Mouse (Mus musculus): ENCODE measurements at regions not wholly inside any gene's neighbourhood (a gene's known extent, or its start where the extent isn't known, plus 50 kb on each side); places are given as distances from the start of the nearest gene placed in this dataset.
"Not testable (repeated sequence)": the region's sequence is repeated elsewhere in the genome, so short reads cannot be mapped to it uniquely, and the experiment has no call there.

DNA sequence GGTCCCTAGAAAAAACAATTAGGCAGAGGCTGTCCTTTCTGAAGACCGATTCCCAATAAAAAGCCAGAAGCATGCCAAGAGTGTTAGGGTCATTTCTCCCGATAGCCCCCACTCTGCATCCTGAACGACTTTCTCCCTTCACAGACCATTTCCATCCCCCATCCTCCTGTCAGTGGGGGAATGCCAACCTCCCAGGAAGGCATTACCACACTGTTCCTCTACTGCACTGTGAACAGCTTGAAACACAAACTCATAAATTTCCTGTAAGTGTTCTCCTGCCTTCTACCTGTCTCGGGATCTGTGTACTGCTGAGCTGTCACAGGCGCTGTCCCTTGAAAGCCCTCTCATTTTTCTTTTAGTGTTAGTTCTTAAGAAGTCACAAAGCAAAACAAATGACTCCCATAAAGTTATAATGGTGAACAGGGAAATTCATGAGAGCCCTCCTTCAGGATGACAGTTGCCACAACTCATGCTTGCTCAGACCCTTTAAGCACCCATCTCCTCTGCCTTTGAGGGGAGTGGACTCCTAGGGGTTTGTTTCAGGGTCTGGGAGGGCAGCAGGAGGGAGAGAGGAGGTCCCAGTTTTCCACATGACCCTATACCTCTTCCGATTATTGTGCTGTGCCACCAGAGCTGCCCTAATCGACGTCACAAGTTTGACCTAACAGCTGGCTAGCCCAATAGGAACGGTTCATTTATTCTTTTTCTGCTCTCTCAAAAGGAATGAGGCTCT is 139.9 kb downstream of the Rchy1 start:
- no peak for DNase-seq

DNA sequence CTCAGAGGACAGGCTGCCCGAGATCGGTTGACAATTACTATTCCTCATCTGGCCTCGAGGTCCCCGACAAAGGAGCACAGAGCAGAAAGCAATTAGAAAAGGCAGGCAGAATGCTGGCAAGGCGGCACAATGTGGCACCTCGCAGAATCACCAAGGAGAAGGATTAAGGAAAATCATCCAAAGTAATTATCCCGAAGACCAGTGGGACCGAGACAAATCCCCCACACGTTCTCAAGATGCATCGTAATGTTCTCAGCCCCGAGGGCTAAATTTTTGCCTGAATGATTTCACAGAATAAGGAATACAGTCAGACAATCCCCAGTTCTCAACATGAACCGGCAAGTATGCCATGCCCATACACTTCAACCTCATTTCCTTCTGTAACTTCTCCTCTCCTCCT is 144.1 kb downstream of the Rchy1 start:
- DNase-seq = no peak

DNA sequence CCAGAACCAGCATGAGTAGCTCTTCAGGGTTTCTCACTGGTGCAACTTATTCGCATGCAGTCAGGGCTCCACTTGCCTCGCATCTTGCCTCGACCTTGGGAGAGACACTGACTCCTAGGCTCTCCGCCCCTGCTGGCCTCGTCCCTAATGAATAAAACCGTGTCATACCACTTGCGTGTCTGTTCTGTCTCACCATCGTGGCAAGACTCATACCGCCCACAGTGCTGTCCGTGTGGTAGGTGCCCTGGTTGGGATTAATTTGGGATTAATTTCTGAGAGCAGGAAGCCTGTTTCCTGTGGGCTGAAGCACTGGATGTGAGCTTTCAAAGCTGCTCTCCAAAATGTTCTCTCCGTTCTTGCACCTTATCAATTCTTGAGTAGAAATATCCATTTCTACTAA is 144.7 kb downstream of the Rchy1 start:
- no peak for DNase-seq

DNA sequence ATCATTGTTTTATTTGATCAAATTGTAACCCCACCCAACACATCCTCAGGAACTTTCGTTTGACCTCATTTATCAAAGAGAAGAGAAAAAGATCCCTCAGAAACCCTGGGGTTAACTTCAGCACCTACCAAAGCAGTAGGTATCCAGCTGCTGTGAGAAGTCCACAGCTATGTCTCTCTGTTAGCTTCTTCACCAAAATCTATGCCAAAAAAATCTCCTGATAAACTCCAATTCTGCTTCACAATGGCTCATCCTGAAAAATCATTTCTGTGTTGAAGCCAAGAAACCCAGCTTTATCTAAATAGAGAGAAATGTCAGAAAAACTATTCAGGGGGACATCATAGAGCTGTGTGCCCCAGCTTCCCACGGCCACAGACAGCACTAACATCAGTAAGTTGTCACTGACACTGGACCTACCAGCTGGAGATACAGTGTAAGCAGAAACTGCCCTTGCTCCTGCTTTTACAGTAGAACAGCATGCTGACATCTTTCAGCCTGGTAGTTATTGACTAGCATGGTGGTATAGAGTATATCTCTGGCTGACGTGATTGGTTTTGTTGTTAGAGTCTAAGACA is 146.4 kb downstream of the Rchy1 start:
- no peak for DNase-seq

DNA sequence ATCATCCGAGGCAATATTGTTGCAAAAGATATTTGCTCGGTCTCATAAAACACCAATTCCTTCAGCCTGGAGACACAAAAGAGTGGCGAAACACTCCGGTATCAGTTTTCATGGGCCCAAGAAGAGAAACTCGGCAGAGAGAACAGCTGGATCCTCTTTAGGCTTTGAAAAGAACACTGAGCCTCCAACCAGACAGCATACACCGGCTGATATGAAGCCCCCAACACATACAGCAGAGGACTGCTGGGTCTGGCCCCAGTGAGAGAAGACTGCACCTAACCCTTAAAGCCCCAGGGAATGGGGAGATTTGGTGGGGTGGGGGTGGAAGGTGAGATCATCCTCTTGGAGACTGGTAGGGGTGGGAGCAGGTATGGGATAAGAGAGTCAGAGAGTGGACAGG is 147.9 kb downstream of the Rchy1 start:
- no peak for DNase-seq

DNA sequence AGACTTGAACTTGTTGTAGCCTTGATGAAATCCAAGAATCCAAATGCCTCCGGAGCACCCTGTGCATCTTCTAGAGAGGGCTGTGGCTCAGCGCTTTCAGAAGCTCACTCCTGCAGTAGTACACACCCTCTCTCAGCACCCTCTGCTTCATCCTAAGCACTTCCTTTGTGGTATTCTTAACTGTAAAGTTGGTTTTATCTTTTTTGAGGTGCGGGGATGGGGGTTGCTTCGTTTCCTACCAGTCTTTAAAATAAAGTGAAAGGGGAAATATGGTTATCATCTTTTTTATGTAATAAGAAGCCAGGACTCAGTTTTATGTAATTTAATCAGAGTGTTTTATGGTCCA is 148.5 kb downstream of the Rchy1 start:
- DNase-seq = no peak

DNA sequence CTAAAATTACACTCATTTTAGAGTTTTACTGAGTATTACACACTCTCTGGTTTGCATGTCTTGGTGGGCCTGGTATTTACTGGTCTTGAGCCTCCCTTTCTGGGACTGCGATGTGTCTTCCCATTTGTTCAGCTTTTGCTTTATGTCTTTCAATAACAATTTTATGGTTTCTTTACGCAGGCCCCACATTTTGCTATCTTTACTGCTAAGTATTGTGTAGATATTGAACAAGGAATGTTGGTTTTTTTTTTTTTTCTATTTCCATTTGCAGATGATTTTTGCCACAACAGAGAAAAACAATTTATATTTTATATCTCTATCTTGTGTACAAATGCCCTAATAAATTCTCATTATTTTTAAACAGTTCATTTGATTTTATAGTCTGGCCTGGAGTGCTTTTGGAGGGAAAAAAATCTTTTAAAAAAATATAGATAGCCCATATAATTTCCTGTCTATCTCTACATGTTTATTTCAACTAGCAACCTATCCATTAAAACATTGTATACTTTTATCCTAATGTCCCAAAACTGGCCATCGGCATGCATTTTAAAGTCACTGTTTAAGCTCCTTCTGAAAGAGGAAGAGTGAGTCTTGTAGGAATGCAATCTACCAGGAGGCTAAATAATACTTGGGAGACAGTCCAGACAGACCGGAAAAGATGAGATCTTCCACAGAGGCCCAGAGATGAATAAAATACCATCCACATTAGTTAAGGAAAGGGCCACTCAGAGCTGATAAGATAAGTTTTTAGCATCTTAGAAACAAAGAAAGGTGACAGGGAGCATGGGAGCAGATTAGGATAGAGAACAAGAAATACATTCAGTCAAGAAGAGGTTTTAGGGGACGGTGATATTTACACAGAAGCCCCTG is 149.1 kb downstream of the Rchy1 start:
- no peak for DNase-seq

DNA sequence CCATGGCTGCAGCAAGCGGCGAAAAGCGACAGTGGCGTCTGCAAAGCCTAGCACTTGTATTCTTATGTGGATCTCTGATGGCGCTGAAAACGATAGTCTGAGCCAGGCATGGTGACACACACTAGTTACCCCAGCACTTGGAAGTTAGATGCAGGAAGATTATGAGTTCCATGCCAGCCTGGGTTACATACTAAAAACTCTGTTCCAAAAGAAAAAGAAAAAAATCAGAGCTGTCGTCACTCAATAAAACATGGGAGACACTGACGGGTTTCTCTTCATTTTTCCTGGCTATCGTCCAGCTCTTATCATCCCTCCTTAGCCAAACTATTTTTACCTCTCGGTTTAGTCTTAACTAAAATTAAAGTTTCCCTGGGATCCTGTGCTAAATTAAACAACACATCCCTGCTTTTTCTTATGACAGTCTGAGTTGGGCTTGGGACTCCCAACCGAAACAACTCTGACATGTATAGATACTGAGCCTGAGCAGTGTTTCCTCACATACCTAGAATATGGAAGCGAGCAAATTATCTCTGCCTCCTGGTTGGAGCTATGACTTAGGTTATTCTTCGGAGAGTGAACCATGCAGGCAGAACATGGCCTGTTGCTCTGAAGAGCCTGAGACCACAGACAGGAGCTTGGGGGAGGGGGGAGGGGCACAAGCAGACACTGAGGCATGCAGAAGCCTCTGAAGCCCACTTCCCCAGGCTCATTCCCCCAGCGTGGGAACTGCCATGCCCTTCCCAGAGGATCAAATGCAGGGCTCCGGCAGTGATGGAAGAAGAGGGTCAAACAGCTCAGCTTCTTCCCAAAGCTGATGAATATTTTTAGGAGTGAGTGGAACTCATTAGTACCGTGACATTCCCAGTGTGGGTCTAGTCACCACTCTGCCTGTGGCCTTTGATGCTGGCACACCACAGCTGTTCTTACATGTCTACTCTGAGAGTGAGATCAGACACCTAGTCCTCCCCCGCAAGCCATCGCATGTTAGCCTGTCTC is 155.5 kb downstream of the Rchy1 start:
- no peak for DNase-seq

DNA sequence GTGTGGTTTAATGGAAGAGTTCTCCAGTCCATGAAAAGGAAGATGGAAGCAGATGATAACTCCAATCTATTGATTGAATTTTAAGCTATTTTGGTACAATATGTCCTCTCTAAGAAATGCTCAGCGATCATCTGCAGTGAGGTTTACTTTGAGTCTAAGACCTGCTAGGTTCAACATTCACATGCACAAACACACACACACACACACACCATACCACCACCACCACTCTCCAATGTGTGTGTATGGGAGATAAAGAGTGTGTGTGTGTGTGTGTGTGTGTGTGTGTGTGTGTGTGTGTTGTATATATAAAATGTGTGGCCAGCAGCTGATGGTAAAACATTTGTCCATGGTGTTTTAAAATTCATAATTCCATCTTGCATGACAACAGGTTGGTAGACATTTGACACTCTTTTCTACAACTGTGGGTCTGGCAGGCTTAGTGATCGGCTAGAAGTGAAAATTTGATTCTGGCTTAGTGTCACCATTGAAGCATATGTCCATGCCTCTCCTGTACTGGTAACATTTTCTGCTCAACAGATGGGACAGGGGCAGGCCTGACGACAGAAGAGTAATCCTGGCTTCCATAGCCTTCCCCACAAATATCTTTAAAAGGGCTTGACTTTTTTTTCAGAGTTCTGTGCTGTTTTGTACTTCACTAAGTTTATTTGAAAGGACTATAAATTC is 161.4 kb downstream of the Rchy1 start:
- DNase-seq = no peak

DNA sequence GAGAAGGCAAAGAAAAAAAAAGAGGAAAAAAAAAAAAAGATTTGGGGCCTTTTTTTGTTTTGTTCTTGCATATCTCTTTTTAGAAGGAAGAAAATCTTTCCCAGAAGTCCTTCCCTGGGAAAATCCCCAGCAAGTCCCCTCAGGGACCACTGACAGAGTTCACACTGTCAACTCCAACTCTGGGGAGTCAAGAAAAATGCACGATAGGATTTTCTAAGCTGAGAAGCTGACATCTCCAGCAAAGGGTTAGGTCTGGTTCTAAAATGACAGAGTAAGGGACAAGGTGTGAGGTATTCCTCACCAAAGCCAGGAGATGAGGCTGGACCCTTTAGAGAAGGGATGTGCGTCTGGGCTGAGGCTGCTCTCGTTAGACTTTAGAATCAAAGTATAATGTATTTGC is 165.5 kb downstream of the Rchy1 start:
- no peak for DNase-seq

DNA sequence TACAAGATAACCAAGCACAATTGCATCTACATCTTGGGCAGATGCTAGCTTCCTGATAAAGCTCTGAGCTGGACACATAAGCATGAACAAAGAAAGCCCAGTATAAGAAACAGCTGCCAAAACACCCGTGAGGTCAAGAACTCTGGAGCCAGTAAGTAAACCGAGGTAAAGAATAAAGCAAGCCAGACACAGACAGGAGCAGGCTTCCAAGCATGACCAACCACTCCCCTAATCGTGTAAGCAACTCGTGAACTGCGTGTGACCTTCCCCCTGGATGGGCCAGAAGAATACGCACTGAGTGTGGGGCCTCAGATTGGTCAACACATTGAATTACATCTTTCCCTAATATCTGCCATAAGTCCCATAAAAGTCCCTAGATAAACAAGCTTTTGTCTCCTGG is 170.1 kb downstream of the Rchy1 start:
- no peak for DNase-seq

DNA sequence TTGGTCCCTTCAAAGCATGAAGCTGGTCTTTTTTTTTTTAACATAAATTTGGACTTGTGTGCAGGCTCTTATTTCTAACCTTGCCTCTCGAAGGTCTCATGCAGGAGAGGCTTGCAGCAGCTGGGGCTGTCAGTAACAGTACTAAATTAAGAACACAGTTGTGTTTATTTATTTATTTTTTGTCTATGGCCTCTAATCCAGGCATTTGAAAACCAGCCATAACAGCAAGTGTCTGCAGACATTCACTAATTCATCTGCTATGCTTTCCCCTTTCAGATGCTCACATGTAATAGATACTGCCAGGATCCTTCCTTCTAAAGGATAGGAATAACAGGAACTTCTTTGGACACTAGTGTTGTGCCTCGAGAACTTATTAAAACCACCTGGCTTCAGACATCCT is 172.5 kb downstream of the Rchy1 start:
- no peak for DNase-seq

DNA sequence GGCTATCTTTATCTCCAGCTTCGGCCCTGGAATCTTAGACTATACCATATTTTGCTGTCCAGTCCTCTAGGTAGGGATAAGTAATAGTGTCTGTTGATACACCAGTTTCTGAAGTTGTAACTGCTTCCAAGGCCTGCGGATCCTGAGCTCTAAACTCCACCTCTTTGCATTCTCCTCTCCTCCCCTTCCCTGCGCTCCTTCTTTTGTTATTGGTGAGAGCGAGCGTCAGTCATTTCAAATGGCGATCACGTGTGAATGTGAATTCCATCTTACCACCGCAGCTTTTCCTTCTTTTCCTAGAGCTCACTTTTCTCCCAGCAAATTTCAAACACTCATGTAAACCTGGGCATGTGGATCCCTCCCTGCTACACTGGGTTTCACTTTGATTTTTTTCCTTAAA is 178.9 kb downstream of the Rchy1 start:
- no peak for DNase-seq

DNA sequence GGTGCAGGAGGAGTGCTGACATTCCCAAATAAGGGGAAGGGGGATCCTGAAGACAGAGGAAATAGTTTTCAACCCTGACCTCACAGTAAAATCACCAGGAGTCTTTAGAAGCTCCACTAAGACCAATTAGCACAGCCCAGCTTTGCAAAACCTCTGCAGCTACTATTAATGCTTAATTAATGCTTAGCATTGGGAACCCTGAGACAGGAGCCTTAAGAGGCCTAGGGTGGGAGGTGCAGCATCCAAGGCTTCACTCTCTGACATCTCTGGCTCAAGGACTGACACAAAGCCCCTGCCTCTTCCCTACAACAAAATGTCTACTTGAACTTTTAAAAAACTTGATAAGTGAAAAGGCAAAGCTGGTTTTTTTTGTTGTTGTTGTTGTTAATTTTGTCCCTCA is 185.9 kb downstream of the Rchy1 start:
- DNase-seq = no peak

DNA sequence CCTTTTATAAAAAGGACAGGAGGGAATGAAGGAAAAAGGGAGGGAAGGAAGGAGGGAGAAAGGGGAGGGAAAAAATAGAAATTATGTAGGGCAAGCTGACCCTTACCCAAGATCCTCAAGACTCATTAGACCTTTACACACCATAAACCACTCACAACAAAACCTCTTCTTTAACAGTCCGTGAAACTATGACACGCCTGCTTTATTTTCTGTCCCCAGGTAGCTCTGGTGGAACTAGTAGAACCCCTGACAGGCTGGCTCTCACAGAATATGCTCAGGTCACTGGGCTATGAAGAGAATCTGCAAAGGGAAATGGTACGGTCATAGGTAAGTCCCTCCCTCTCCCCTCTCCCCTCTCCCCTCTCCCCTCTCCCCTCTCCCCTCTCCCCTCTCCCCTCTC is 188.8 kb downstream of the Rchy1 start:
- no peak for DNase-seq

DNA sequence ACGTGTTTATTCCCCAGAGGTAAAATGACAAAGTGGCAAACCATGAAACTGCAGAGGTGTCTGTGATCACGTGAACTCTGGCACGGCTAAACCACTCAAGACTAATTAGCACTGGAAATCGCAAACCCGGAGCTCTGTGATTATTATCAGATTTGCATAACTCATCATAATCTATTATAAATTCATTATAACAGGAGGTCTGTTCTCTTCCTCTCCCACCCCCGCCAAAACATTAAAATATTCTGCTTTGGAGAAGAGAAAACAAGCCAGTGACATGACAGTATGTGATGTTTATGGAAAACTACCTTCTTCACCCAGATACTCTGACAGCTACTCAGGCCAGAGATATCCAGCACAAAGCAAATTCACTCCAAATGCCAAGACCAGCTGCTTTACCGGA is 195.0 kb downstream of the Rchy1 start:
- DNase-seq = no peak

DNA sequence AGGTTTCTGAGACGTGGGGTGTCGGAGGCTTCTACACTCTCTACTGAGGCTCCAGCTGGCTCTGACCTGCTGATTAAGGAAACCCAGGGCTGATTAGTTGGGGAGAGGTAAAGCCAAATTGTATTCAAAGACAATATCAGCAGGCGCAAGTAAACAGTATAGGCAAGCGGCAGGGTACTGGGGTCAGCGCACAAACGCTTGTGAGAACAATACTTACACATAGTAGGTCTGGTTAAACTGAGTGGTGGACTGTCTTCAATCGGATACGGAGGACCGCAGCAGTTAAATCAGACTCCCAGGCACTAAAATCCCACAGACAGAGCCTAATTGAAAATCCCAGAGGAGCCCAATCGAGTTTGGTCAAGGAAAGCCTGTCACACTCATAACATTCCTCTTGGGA is 195.8 kb downstream of the Rchy1 start:
- DNase-seq = no peak

DNA sequence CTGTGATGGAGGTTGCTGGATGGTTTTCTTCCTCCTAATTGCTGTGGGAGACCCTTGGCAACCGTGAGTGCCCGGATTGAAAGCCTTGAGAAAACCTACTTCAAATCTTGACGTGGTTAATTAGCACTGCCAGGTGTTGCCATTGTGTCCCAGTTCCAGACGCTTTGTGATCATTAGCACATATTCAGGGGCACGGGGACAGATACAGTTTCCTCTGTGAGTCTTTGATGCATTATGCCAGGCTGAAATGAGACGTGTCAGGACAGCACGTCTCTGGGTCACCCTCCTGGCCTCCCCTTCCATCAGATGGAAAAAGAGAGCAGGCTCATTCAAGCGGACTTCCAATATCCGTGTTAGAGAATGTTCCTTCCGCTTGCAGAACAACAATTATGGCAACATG is 198.2 kb downstream of the Rchy1 start:
- DNase-seq = no peak

DNA sequence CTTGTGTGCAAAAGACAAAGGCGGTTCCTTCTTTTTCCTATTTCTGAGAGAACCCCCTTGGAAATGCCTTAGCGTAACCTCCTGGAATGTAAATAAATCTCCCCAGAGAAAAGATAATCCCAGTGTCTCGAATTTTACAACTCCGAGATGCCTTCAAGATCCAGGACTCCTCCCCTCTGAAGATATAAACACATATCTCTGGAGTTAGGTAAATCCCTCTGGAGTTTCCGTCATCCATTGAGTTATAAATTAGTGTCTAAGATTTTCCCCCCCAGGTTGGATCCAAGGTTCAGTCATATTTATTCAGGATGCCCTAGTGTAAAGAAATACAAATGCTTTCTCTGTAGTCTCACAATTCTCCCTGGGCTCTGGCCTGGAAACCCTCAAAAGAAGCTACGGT is 200.3 kb downstream of the Rchy1 start:
- no peak for DNase-seq

DNA sequence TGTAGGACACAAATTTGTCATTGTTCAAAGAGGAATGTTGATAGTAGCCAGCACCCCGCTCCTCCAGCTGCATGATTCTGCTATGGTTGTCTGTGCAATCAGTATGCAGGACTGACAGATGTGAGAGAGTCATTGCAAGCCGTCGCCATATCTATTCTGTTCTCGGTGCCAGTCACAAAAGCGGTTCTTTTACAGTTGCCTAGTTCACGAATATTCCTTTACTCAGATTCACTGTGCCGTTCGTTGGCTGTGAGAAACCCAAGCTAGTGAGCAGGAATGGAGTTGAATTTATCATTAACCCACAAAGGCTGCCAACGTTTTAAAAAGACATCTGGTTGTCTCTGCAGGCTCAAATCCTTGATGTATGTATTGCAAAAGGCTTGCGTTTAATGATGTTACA is 206.9 kb downstream of the Rchy1 start:
- DNase-seq = no peak

DNA sequence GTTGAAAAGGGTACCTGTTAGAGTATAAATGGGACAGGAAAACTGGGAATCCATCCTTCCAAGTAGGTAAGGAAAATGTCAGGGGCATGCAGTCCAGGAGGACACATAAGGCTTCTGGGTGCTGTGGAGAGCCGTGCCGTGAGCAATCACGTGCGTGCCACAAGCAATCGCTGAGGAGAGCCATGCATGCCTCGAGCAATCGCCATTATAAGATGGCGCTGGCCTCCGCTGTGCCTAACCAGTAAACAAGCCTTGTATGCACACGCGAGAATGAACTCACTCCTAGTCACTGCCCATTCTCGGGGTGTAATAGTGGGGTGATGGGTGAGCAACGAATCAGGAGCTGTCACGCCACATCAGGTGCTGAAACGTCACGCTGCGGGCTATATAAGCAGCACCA is 210.0 kb downstream of the Rchy1 start:
- not testable (repeated sequence) for DNase-seq

DNA sequence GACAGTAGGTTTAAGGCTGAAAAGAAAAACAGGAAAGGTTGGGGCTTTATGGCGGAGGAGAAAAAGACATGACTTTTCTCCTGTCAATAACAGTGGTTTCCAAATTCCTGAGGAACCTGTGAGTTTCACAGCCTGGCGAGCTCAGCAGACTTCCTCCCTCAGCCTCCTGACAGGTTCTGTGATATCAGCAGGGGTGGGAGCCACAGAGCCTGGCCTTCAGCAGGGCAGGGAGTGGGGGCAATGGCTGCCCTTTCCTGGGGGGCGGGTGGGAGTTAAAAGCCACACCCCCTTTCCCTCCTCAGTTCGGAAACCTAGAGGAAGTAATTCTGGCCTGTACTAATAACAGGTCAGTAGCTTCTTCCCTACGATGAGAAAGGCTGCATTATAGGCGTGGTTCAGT is 211.7 kb downstream of the Rchy1 start:
- no peak for DNase-seq
